Mouse (Mus musculus): ENCODE results near the gene Gm32717. TPM values are rescaled to one million over a fixed set of nuclear protein-coding genes. Genes with fewer than 3 reads are reported as not detected.
"Not testable (repeated sequence)": the region's sequence is repeated elsewhere in the genome, so short reads cannot be mapped to it uniquely, and the experiment has no call there.

The Gm32717 gene
- polyA plus RNA-seq, 1 experiment from 2014 or later: not detected

DNA sequence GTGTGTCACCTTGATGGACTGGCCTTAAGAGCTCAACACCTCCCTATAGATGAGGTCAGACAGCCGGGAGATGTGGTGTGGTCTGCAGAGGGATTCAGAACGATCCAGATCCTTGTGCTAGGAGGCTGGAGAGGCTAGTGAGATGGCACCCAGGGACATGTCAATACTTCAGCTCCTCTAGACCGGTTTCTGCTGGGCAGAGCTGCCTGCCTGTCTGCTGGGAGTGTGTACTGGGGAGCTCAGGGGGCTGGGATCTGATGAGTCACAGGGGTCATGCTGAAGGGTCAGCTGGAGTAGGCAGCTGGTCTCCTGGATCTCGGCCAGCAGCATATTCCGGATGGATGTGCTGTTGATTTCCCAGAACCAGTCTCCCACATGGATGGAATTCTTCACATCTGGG, 8.0 kb downstream of the Gm32717 start:
- H3K9ac ChIP-seq (ENCODE audit: low read length); H3K4me1 ChIP-seq (ENCODE audit: control insufficient read depth, insufficient read depth, low read length); H3K27me3 ChIP-seq (ENCODE audit: control insufficient read depth, insufficient read depth, low read length); DNase-seq (ENCODE audit: low spot score); H3K4me3 ChIP-seq (ENCODE audit: low read depth, low read length); H3K9me3 ChIP-seq (ENCODE audit: control insufficient read depth, low read length); H3K4me2 ChIP-seq (ENCODE audit: low read depth, severe bottlenecking); H3K36me3 ChIP-seq (ENCODE audit: control insufficient read depth, insufficient read depth, low read length); ATAC-seq (ENCODE audit: insufficient number of reproducible peaks, low FRiP score, low TSS enrichment, low read depth); H3K27ac ChIP-seq (replicated peaks; ENCODE audit: low read depth, low read length): not testable (repeated sequence)
- WGBS: no CpG with 5 or more reads among the region's 5 CpGs

DNA sequence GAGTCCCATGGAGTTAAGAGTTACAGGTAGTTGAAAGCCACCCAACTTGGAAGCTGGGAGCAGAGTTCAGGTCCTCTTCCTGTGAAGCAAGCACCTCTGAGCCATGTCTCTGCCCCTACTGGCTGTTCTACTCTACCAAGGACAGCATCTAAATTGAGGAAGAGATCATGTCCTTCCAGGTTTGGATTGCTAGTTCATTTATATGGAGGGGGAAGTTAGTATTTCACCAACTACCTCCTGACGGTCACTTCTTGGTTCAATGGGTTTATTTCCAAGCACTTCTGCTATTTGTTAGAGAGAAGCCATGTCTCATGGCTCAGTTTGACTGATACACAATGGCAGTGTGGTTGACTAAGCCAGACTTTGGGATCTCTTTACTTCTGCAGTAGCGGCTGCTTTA, 13.0 kb downstream of the Gm32717 start:
- H3K4me2 ChIP-seq (ENCODE audit: low read depth, severe bottlenecking): not testable (repeated sequence)

DNA sequence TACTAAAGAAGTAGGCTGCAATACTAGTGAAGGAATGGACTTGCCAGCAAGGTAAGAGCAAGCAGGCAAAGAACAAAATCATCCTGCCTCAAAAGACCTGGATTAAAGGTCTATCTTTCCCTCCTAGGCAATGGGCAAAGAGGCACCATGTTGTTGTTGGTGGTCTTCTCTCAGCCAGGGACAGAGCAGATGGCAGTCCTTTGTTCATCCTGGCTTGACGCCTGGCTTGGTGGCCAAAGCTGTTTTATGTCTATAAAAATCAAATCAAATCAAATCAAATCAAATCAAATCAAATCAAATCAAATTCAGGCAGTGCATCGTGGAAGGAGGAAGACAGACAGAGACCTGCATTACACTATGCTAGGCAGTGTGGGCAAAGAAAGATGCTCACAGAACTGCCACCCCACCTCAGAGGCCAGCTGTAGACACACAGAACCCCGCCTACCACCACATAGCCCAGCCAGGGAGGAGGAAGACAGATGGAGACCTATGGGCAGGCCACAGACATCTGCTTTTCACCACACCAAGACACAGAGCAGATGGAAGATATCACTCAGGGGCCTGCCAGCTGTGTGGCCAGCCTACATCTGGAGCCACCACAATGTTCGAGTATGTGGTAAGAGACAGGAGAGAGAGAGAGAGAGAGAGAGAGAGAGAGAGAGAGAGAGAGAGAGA, 24.7 kb downstream of the Gm32717 start:
- not testable (repeated sequence) for H3K9ac ChIP-seq (ENCODE audit: low read length); H3K36me3 ChIP-seq (ENCODE audit: control insufficient read depth, insufficient read depth, low read length); H3K4me1 ChIP-seq (ENCODE audit: control insufficient read depth, insufficient read depth, low read length); H3K4me2 ChIP-seq (ENCODE audit: low read depth, severe bottlenecking); H3K4me3 ChIP-seq (ENCODE audit: low read depth, low read length); H3K27me3 ChIP-seq (ENCODE audit: control insufficient read depth, insufficient read depth, low read length); H3K27ac ChIP-seq (replicated peaks; ENCODE audit: low read depth, low read length); DNase-seq (ENCODE audit: low spot score); H3K9me3 ChIP-seq (ENCODE audit: control insufficient read depth, low read length); ATAC-seq (ENCODE audit: insufficient number of reproducible peaks, low FRiP score, low TSS enrichment, low read depth)
- 89% methylated on average over 2 of the region's 4 CpGs for WGBS

More for the DNA sequence above, 13.0 kb downstream of the Gm32717 start:
- not testable (repeated sequence) for H3K4me1 ChIP-seq (ENCODE audit: control insufficient read depth, insufficient read depth, low read length); ATAC-seq (ENCODE audit: insufficient number of reproducible peaks, low FRiP score, low TSS enrichment, low read depth); H3K9ac ChIP-seq (ENCODE audit: low read length); H3K36me3 ChIP-seq (ENCODE audit: control insufficient read depth, insufficient read depth, low read length); H3K27me3 ChIP-seq (ENCODE audit: control insufficient read depth, insufficient read depth, low read length); H3K27ac ChIP-seq (replicated peaks; ENCODE audit: low read depth, low read length); DNase-seq (ENCODE audit: low spot score); H3K9me3 ChIP-seq (ENCODE audit: control insufficient read depth, low read length); H3K4me3 ChIP-seq (ENCODE audit: low read depth, low read length)
- no CpG with 5 or more reads among the region's 2 CpGs for WGBS

DNA sequence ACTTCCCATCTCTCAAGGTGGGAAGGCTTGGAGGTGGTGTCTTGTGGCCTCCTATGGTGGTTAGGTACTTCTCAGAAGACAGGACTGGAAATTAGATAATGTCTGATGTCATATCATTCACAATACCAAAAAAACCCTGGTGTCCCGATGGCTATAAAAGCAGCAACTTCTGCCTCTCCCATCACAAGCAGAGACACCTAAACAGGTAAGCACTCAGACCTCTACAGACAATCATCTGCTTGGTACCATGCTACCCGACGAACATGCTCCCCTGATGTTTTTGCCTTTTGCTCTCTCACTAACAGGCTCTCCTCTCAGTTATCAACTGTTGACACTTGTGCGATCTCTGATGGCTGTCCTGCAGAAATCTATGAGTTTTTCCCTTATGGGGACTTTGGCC, 35.9 kb downstream of the Gm32717 start, which contains the start of gene Il22:
Gene Il22, plus strand, starts transcription at position 301 of the 400 bp plus-strand sequence.
- H3K27me3 ChIP-seq (ENCODE audit: control insufficient read depth, insufficient read depth, low read length): no peaks in the 10 kb centered on the region
- ATAC-seq (ENCODE audit: insufficient number of reproducible peaks, low FRiP score, low TSS enrichment, low read depth): no peak
- H3K9ac ChIP-seq (ENCODE audit: low read length): no peak within 1 kb of the TSS
- H3K9me3 ChIP-seq (ENCODE audit: control insufficient read depth, low read length): no peaks in the 10 kb centered on the region
- H3K4me3 ChIP-seq (ENCODE audit: low read depth, low read length): no peak within 1 kb of the TSS
- H3K27ac ChIP-seq (replicated peaks; ENCODE audit: low read depth, low read length): no peak within 1 kb of the TSS
- DNase-seq (ENCODE audit: low spot score): no peak
- no peaks in the 10 kb centered on the region for H3K36me3 ChIP-seq (ENCODE audit: control insufficient read depth, insufficient read depth, low read length)
- WGBS: 91% methylated on average over 4 of the region's 4 CpGs
- no peak within 1 kb of the TSS for H3K4me2 ChIP-seq (ENCODE audit: low read depth, severe bottlenecking)
- H3K4me1 ChIP-seq (ENCODE audit: control insufficient read depth, insufficient read depth, low read length): no peaks in the 10 kb centered on the region

DNA sequence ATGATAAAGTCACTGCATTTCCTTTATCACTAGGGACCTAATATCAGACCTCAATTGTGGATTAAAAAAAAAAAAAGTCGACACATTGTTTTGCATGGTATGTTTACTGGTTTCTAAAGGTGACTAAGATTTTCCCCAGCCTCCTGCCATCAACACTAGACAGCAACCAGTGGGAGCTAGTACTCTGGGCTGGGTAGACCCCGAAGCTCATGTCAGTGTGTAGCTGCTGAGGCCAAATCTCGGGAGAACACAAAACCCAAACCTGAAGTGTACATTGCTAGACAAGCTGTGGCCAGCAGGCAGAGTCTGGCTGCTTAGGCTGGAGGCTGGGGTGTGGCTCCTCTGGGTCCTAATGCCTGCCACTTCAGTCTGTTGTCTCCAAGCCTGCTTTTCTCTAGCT, 45.4 kb downstream of the Gm32717 start:
- H3K4me2 ChIP-seq (ENCODE audit: low read depth, severe bottlenecking); H3K4me3 ChIP-seq (ENCODE audit: low read depth, low read length); H3K4me1 ChIP-seq (ENCODE audit: control insufficient read depth, insufficient read depth, low read length); H3K9ac ChIP-seq (ENCODE audit: low read length); H3K9me3 ChIP-seq (ENCODE audit: control insufficient read depth, low read length); DNase-seq (ENCODE audit: low spot score); H3K27ac ChIP-seq (replicated peaks; ENCODE audit: low read depth, low read length); H3K36me3 ChIP-seq (ENCODE audit: control insufficient read depth, insufficient read depth, low read length); H3K27me3 ChIP-seq (ENCODE audit: control insufficient read depth, insufficient read depth, low read length): not testable (repeated sequence)
- WGBS: 39% methylated on average over 3 of the region's 3 CpGs
- peak; percentile 65; the same call in 1 of the 2 replicates for ATAC-seq (ENCODE audit: insufficient number of reproducible peaks, low FRiP score, low TSS enrichment, low read depth)

Other genes starting within 250 kb of the Gm32717 start
- 58.7 and 64.2 TPM in 2 replicates for gene Mdm1, start 99.0 kb downstream of the Gm32717 start, polyA plus RNA-seq (2014; fragmentation: Nextera tagmentation; extraction: Ambion mirVana)
- 0.23 TPM in 1 of 2 replicates, not detected in the other for gene Il22, start 35.8 kb downstream of the Gm32717 start, polyA plus RNA-seq (2014; fragmentation: Nextera tagmentation; extraction: Ambion mirVana)
- 0.10 TPM in 1 of 2 replicates, not detected in the other for gene Gm32802, start 17.9 kb upstream of the Gm32717 start, polyA plus RNA-seq (2014; fragmentation: Nextera tagmentation; extraction: Ambion mirVana)
- gene Iltifb, start 54.3 kb upstream of the Gm32717 start, polyA plus RNA-seq (2014; fragmentation: Nextera tagmentation; extraction: Ambion mirVana): not detected in 2 replicates
- 0.09 TPM in 1 of 2 replicates, not detected in the other for gene Gm9040, start 86.2 kb upstream of the Gm32717 start, polyA plus RNA-seq (2014; fragmentation: Nextera tagmentation; extraction: Ambion mirVana)
- gene Gm9044, start 91.6 kb upstream of the Gm32717 start, polyA plus RNA-seq (2014; fragmentation: Nextera tagmentation; extraction: Ambion mirVana): 0.09 TPM in 1 of 2 replicates, not detected in the other
- not detected in 2 replicates for gene Gm9045, start 97.1 kb upstream of the Gm32717 start, polyA plus RNA-seq (2014; fragmentation: Nextera tagmentation; extraction: Ambion mirVana)
- gene Gm9046, start 102.5 kb upstream of the Gm32717 start, polyA plus RNA-seq (2014; fragmentation: Nextera tagmentation; extraction: Ambion mirVana): not detected in 2 replicates
- gene Gm9048, start 107.9 kb upstream of the Gm32717 start, polyA plus RNA-seq (2014; fragmentation: Nextera tagmentation; extraction: Ambion mirVana): not detected in 2 replicates
- not detected in 2 replicates for gene Gm9049, start 113.3 kb upstream of the Gm32717 start, polyA plus RNA-seq (2014; fragmentation: Nextera tagmentation; extraction: Ambion mirVana)
- gene Ifng, start 200.3 kb upstream of the Gm32717 start, polyA plus RNA-seq (2014; fragmentation: Nextera tagmentation; extraction: Ambion mirVana): not detected in 2 replicates

Data from limb, embryonic 11.5 days (tissue).